ENCODE assay signal across 13 mouse cellular contexts in the genomic region with DNA sequence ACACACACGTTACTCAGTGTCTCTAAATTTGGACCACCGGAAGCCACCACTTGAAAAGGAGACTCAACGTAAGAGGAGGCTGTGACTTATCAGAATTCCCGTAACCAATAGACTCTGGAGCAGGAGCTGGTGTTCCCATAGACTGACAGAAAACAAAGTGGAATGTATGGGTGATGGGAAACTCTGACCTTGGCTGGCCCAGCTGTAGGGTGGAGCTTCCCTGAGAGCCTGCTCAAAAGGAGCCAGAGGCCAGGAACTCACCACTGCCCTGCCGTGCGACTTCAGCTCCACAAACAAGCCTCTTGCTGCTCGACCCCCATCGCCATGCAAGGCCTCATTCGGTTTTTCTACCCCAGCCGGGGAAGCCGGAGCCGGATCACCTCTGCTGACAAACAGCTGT. TPM values are rescaled to one million over a fixed set of nuclear protein-coding genes. Genes with fewer than 3 reads are reported as not detected.
DNase-seq lines count a peak whose midpoint lies in the region; ATAC-seq and TF ChIP-seq lines count a peak whose summit lies in the region.
"Had no signal": no experiment of that assay in that cellular context is flagged by ENCODE, and none has a peak within 500 bp of the region (broad histone marks: within the 10 kb centered on the region; RNA-seq: fewer than 3 reads in every experiment).

No protein-coding gene starts in this region.

- intact Hi-C loops in heart, adult 2 months (cut with DNase I): no loop called here

- no peaks in the 10 kb centered on the region for H3K9me3 ChIP-seq in heart, embryonic 12.5 days (replicated peaks)
- no peaks in the 10 kb centered on the region for H3K9me3 ChIP-seq in lung, embryonic 16.5 days (ENCODE audit: control insufficient read depth, low read length)
- H3K9me3 ChIP-seq in forebrain, embryonic 16.5 days (ENCODE audit: control insufficient read depth, low read length): no peaks in the 10 kb centered on the region
- H3K9me3 ChIP-seq: forebrain, embryonic 15.5 days; limb, embryonic 12.5 days; midbrain, embryonic 12.5 days had no signal

- TF ChIP-seq CTCF in heart, adult 2 months (IDR thresholded peaks at IDR 0.05): no peak

- no peaks in the 10 kb centered on the region for H3K36me3 ChIP-seq in heart, adult 2 months (ENCODE audit: control insufficient read depth, insufficient read depth, low read length)
- H3K36me3 ChIP-seq in heart, embryonic 12.5 days: peaks cover 36% of the 10 kb centered on the region
- peaks cover 15% of the 10 kb centered on the region for H3K36me3 ChIP-seq in lung, embryonic 16.5 days (ENCODE audit: control insufficient read depth, insufficient read depth, low read length)
- peaks cover 45% of the 10 kb centered on the region for H3K36me3 ChIP-seq in forebrain, embryonic 16.5 days (ENCODE audit: control insufficient read depth, insufficient read depth)

- ATAC-seq in heart, embryonic 12.5 days (ENCODE audit: insufficient number of reproducible peaks, low FRiP score): peak; percentile 72
- peak; percentile 7; the same call in 1 of the 2 replicates for ATAC-seq in lung, embryonic 16.5 days (ENCODE audit: low read depth)
- ATAC-seq in forebrain, embryonic 16.5 days: no peak
- ATAC-seq: CD4-positive, CD25-positive, alpha-beta regulatory T cell, adult 4 months; forebrain, embryonic 15.5 days had no signal

- TF ChIP-seq POLR2A in heart, adult 2 months (IDR thresholded peaks at IDR 0.05; ENCODE audit: insufficient read depth, low read depth, low read length): 0 out of 2 replicates have a peak, but pooled peaks have one; percentile 23

- no peaks in the 10 kb centered on the region for H3K79me2 ChIP-seq in heart, adult 2 months (replicated peaks; ENCODE audit: control insufficient read depth, insufficient read depth, low read length)

- peaks cover 10% of the 10 kb centered on the region for H3K4me1 ChIP-seq in heart, adult 2 months (ENCODE audit: control insufficient read depth, insufficient read depth, low read length)
- H3K4me1 ChIP-seq in heart, embryonic 12.5 days (replicated peaks): peaks cover 55% of the 10 kb centered on the region
- peaks cover 11% of the 10 kb centered on the region for H3K4me1 ChIP-seq in lung, embryonic 16.5 days (replicated peaks; ENCODE audit: control insufficient read depth, insufficient read depth, low read length)
- no peaks in the 10 kb centered on the region for H3K4me1 ChIP-seq in forebrain, embryonic 16.5 days (replicated peaks; ENCODE audit: control insufficient read depth, insufficient read depth, low read length)
- H3K4me1 ChIP-seq: forebrain, embryonic 15.5 days; limb, embryonic 12.5 days; midbrain, embryonic 12.5 days had no signal

- peak overlapping the region; percentile 63 for H3K4me2 ChIP-seq in heart, embryonic 12.5 days
- no peak overlapping the region for H3K4me2 ChIP-seq in lung, embryonic 16.5 days (ENCODE audit: low read depth, low read length)
- H3K4me2 ChIP-seq in forebrain, embryonic 16.5 days (ENCODE audit: low read length): no peak overlapping the region
- H3K4me2 ChIP-seq: forebrain, embryonic 15.5 days; hindbrain, embryonic 14.5 days; limb, embryonic 12.5 days; midbrain, embryonic 12.5 days had no signal

- WGBS in heart, adult 2 months: 24% methylated on average over 12 of the region's 12 CpGs
- WGBS in heart, embryonic 12.5 days: 32% methylated on average over 12 of the region's 12 CpGs
- WGBS in lung, embryonic 16.5 days: 45% methylated on average over 12 of the region's 12 CpGs
- 87% methylated on average over 12 of the region's 12 CpGs for WGBS in forebrain, embryonic 16.5 days

- DNase-seq in heart, adult 2 months: peak; percentile 32 to 37
- DNase-seq in heart, adult 8-10 months (ENCODE audit: low spot score): no peak
- peak; percentile 39 for DNase-seq in ZHBTc4 (ENCODE audit: low read depth, low spot score)
- DNase-seq in urinary bladder, postnatal 25 days (ENCODE audit: low spot score): no peak
- DNase-seq in left cerebral cortex, adult 9 months (ENCODE audit: low spot score in 2 of 2): no peak

- no peak overlapping the region for H3K9ac ChIP-seq in heart, adult 2 months (ENCODE audit: low read depth, low read length)
- peak overlapping the region; percentile 66 for H3K9ac ChIP-seq in heart, embryonic 12.5 days
- H3K9ac ChIP-seq in lung, embryonic 16.5 days (ENCODE audit: low read length): peak overlapping the region; percentile 21; the same call in 1 of the 2 replicates
- H3K9ac ChIP-seq in forebrain, embryonic 16.5 days (replicated peaks; ENCODE audit: low read depth, low read length): no peak overlapping the region
- H3K9ac ChIP-seq: forebrain, embryonic 15.5 days; hindbrain, embryonic 14.5 days; limb, embryonic 12.5 days; midbrain, embryonic 12.5 days had no signal

- no peak overlapping the region for H3K4me3 ChIP-seq in heart, adult 2 months
- peak overlapping the region; percentile 24 for H3K4me3 ChIP-seq in heart, embryonic 12.5 days
- no peak overlapping the region for H3K4me3 ChIP-seq in lung, embryonic 16.5 days (ENCODE audit: low read length)
- H3K4me3 ChIP-seq in forebrain, embryonic 16.5 days (replicated peaks; ENCODE audit: low read length): no peak overlapping the region
- H3K4me3 ChIP-seq: forebrain, embryonic 15.5 days; limb, embryonic 12.5 days; midbrain, embryonic 12.5 days had no signal

- H3K27ac ChIP-seq in heart, adult 2 months: no peak overlapping the region; the same call in 1 of the 2 replicates
- H3K27ac ChIP-seq in heart, embryonic 12.5 days (ENCODE audit: poor library complexity, severe bottlenecking): peak overlapping the region; percentile 94
- peak overlapping the region; percentile 29 for H3K27ac ChIP-seq in lung, embryonic 16.5 days (ENCODE audit: low read length)
- H3K27ac ChIP-seq in forebrain, embryonic 16.5 days (ENCODE audit: low read length): no peak overlapping the region
- H3K27ac ChIP-seq: forebrain, embryonic 15.5 days; hindbrain, embryonic 14.5 days; limb, embryonic 12.5 days; midbrain, embryonic 12.5 days had no signal

- TF ChIP-seq EP300 in heart, adult 2 months (IDR thresholded peaks at IDR 0.05; ENCODE audit: insufficient read depth, low read depth, low read length): no peak

- no peaks in the 10 kb centered on the region for H3K27me3 ChIP-seq in heart, adult 2 months (ENCODE audit: control insufficient read depth, insufficient read depth, low read length)
- no peaks in the 10 kb centered on the region for H3K27me3 ChIP-seq in heart, embryonic 12.5 days (replicated peaks)
- H3K27me3 ChIP-seq in lung, embryonic 16.5 days (ENCODE audit: control insufficient read depth, insufficient read depth, low read depth, low read length): no peaks in the 10 kb centered on the region
- H3K27me3 ChIP-seq in forebrain, embryonic 16.5 days (replicated peaks; ENCODE audit: control insufficient read depth, insufficient read depth, low read length): no peaks in the 10 kb centered on the region
- H3K27me3 ChIP-seq: forebrain, embryonic 15.5 days; limb, embryonic 12.5 days; midbrain, embryonic 12.5 days had no signal

RNA-seq across cellular contexts. Expression of a gene that starts 38.2 kb away (rescaled TPM):
- total RNA-seq in heart, adult 2 months (2021): 10 to 100 TPM; 37.9 to 39.6 TPM
- polyA plus RNA-seq in heart, adult 2 months (2012; rRNA removed): 17.4 and 17.9 TPM in 2 replicates
- total RNA-seq in heart, adult 8-10 months (2022): 10 to 100 TPM; 41.2 to 50.7 (median 45.0) TPM
- polyA plus RNA-seq in heart, embryonic 12.5 days (2016; fragmentation: Nextera tagmentation; extraction: Ambion mirVana): 30.2 and 32.1 TPM in 2 replicates
- 48.2 and 49.0 TPM in 2 replicates for polyA plus RNA-seq in lung, embryonic 16.5 days (2015; fragmentation: Nextera tagmentation; extraction: Ambion mirVana)
- polyA plus RNA-seq in forebrain, embryonic 16.5 days (2015; fragmentation: Nextera tagmentation; extraction: Ambion mirVana): 42.5 and 48.8 TPM in 2 replicates

Comparison
In these comparisons a context has a peak if more than half of its experiments do, and no peak if none do; other contexts are left out.
1. DNase-seq: peak in heart, adult 2 months (2 of 2) and ZHBTc4 (single experiment); none in heart, adult 8-10 months (single experiment), urinary bladder, postnatal 25 days (single experiment) and left cerebral cortex, adult 9 months (0 of 2).
2. H3K27ac ChIP-seq: peak in heart, embryonic 12.5 days (single experiment) and lung, embryonic 16.5 days (single experiment); none in heart, adult 2 months (single experiment) and forebrain, embryonic 16.5 days (single experiment).
3. H3K9ac ChIP-seq: peak in heart, embryonic 12.5 days (single experiment) and lung, embryonic 16.5 days (single experiment); none in heart, adult 2 months (single experiment) and forebrain, embryonic 16.5 days (single experiment).